Mouse (Mus musculus) granulocyte monocyte progenitor cell, adult 5-6 weeks (primary cell): ENCODE results near the gene Nmnat3. TPM values are rescaled to one million over a fixed set of nuclear protein-coding genes. Genes with fewer than 3 reads are reported as not detected.
A peak's percentile ranks its signal among the peaks of the same experiment; 100 is the strongest.
"Not testable (repeated sequence)": the region's sequence is repeated elsewhere in the genome, so short reads cannot be mapped to it uniquely, and the experiment has no call there.

Experiments
- ATAC-seq: replicated peaks from 2 replicates; pipeline ENCODE4 v1.8.0; 2016; ENCODE audit warnings: mild to moderate bottlenecking, moderate TSS enrichment, inconsistent platforms; ENCODE audit not compliant: poor library complexity, severe bottlenecking
- total RNA-seq, 2 experiments: library from RNA; stranded (forward) in 1 of 2; stranded (reverse) in 1 of 2; fragments of 200-712, 200-1000 nt in 1 of 2; fragments of >200 nt in 1 of 2; fragmentation: Nextera tagmentation in 1 of 2; gene quantifications; 2 replicates each; pipeline ENCODE4 v1.2.3; 2014 to 2017

Gene Nmnat3
- total RNA-seq (2014; fragmentation: Nextera tagmentation) (18.2 and 23.5 TPM in 2 replicates), total RNA-seq (2017) (18.3 and 25.1 TPM in 2 replicates)

GRCm38 (mm10) chr9:98287135-98287534, at the start of gene Nmnat3:
Nmnat3 (plus strand) TSS chr9:98287435.
- not testable (repeated sequence) for ATAC-seq

GRCm38 (mm10) chr9:98243481-98243880, 43.8 kb upstream of the Nmnat3 start:
- no peak for ATAC-seq

- ATAC-seq, result no peak
Measured at GRCm38 (mm10) chr9:98244223-98244622, 43.0 kb upstream of the Nmnat3 start.

- no peak for ATAC-seq
Measured at GRCm38 (mm10) chr9:98245226-98245625, 42.0 kb upstream of the Nmnat3 start.

- ATAC-seq, result no peak
Measured at GRCm38 (mm10) chr9:98246351-98246750, 40.9 kb upstream of the Nmnat3 start.

- ATAC-seq, result no peak
Measured at GRCm38 (mm10) chr9:98260210-98260609, 27.0 kb upstream of the Nmnat3 start.

- ATAC-seq, result no peak
Measured at GRCm38 (mm10) chr9:98261461-98262011, 25.7 kb upstream of the Nmnat3 start.

- no peak for ATAC-seq
Measured at GRCm38 (mm10) chr9:98264916-98265315, 22.3 kb upstream of the Nmnat3 start.

- ATAC-seq, result no peak
Measured at GRCm38 (mm10) chr9:98272734-98273133, 14.5 kb upstream of the Nmnat3 start.

- no peak for ATAC-seq
Measured at GRCm38 (mm10) chr9:98275080-98275479, 12.2 kb upstream of the Nmnat3 start.

- ATAC-seq, result no peak
Measured at GRCm38 (mm10) chr9:98280162-98280561, 7.1 kb upstream of the Nmnat3 start.

- no peak for ATAC-seq
Measured at GRCm38 (mm10) chr9:98285606-98286301, 1.5 kb upstream of the Nmnat3 start.

- ATAC-seq, result no peak
Measured at GRCm38 (mm10) chr9:98289665-98290064, 2.4 kb downstream of the Nmnat3 start.

- ATAC-seq, result no peak
Measured at GRCm38 (mm10) chr9:98290591-98290990, 3.4 kb downstream of the Nmnat3 start.

GRCm38 (mm10) chr9:98296383-98297201, 9.4 kb downstream of the Nmnat3 start:
- peak; percentile 86 for ATAC-seq

GRCm38 (mm10) chr9:98297234-98297936, 10.2 kb downstream of the Nmnat3 start:
- ATAC-seq, result peak; percentile 22; the same call in 1 of the 2 replicates

GRCm38 (mm10) chr9:98297937-98298595, 10.8 kb downstream of the Nmnat3 start:
- no peak for ATAC-seq

- peak; percentile 41 for ATAC-seq
Measured at GRCm38 (mm10) chr9:98298761-98299160, 11.5 kb downstream of the Nmnat3 start.

GRCm38 (mm10) chr9:98299235-98299634, 12.0 kb downstream of the Nmnat3 start:
- no peak for ATAC-seq

GRCm38 (mm10) chr9:98300582-98300981, 13.3 kb downstream of the Nmnat3 start:
- ATAC-seq, result no peak
